Mouse (Mus musculus): ENCODE results near the gene Mmp19.
"Not testable (repeated sequence)": the region's sequence is repeated elsewhere in the genome, so short reads cannot be mapped to it uniquely, and the experiment has no call there.

Gene Mmp19

GRCm38 (mm10) chr10:128807018-128807417 is 16.3 kb downstream of the Mmp19 start:
- Histone ChIP-seq H3K27me3 (ENCODE audit: control insufficient read depth, insufficient read depth, low read length, poor library complexity, severe bottlenecking) (no peaks in the 10 kb centered on the region), H3K36me3 (ENCODE audit: control insufficient read depth, insufficient read depth, low read length, poor library complexity, severe bottlenecking) (peaks cover 5% of the 10 kb centered on the region; the same call in 1 of the 2 replicates)
- no peak for DNase-seq (ENCODE audit: low read depth, low spot score)

- peaks cover 10% of the 10 kb centered on the region for H3K36me3 ChIP-seq (ENCODE audit: control insufficient read depth, insufficient read depth, low read length, poor library complexity, severe bottlenecking)
- DNase-seq (ENCODE audit: low read depth, low spot score) = no peak
- H3K27me3 ChIP-seq (ENCODE audit: control insufficient read depth, insufficient read depth, low read length, poor library complexity, severe bottlenecking) = no peaks in the 10 kb centered on the region
These were observed 26.3 kb downstream of the Mmp19 start, which contains the start of gene Sarnp for GRCm38 (mm10) chr10:128817033-128817432. Sarnp (plus strand) TSS chr10:128817333.

- DNase-seq (ENCODE audit: low read depth, low spot score) = no peak
- peaks cover 5% of the 10 kb centered on the region for H3K36me3 ChIP-seq (ENCODE audit: control insufficient read depth, insufficient read depth, low read length, poor library complexity, severe bottlenecking)
- H3K27me3 ChIP-seq (ENCODE audit: control insufficient read depth, insufficient read depth, low read length, poor library complexity, severe bottlenecking) = no peaks in the 10 kb centered on the region
These were observed 29.5 kb downstream of the Mmp19 start for GRCm38 (mm10) chr10:128820217-128820616.

DNA sequence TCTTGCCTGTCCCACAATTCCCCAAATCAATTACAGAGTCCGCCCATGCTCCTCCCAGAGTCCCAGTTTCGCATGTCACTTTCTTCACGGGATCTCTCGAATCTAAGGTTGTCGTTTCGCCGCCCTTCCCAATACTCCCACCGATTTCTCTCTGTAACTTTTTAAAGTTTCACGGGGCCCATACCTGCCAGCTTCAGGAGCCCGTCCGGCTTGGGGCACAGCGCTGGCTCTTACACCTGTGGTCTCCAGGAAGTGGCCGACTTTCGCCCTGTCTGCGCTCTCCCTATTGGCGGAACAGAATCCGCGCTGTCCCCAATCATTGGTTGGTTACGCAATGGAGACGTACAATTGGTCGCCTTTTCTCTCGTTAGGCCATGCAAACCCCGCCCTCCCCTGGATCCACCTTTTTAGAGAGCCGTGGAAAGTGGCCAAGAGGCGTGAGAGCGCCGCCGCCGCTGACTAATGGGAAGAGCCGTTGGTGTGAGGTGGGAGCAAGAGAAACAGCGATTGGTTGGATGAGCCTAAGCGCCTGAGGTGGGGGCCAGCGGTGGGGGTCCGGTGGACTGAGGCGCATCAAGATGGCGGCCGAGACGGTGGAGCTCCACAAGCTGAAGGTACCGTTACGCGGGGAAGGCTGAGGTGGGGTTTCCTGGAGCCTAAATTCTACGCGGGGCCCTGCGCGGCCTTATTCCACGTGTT is 30.8 kb downstream of the Mmp19 start, which contains the start of gene Ormdl2:
Gene Ormdl2, minus strand, starts transcription at position 288 of the 699 bp plus-strand sequence.
- Histone ChIP-seq H3K27me3 (ENCODE audit: control insufficient read depth, insufficient read depth, low read length, poor library complexity, severe bottlenecking) (no peaks in the 10 kb centered on the region), H3K36me3 (ENCODE audit: control insufficient read depth, insufficient read depth, low read length, poor library complexity, severe bottlenecking) (peaks cover 4% of the 10 kb centered on the region)
- peak; percentile 99 for DNase-seq (ENCODE audit: low read depth, low spot score)

DNA sequence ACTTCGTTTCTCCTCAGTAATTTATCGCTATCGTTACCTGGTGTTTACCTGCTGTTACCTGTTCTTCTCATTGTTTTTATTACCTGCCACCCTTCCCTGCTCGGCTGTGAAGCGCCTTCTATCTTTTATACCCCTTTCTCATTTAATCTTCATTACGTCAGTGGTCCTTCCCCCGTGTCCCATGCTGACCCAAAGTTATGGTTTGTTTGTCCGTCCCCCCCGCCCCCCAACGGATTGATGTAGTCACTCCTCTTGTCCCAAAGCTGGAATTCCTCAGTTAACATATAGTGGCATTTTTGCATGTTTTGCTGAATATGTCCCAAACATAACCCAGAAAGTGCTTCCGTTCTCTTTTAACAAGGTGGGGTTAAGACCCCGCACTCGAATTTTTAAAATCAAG is 31.4 kb downstream of the Mmp19 start:
- H3K27me3 ChIP-seq (ENCODE audit: control insufficient read depth, insufficient read depth, low read length, poor library complexity, severe bottlenecking) = no peaks in the 10 kb centered on the region
- no peak for DNase-seq (ENCODE audit: low read depth, low spot score)
- no peaks in the 10 kb centered on the region; the same call in none of the 2 replicates for H3K36me3 ChIP-seq (ENCODE audit: control insufficient read depth, insufficient read depth, low read length, poor library complexity, severe bottlenecking)

GRCm38 (mm10) chr10:128823087-128823486 is 32.4 kb downstream of the Mmp19 start:
- H3K27me3 ChIP-seq (ENCODE audit: control insufficient read depth, insufficient read depth, low read length, poor library complexity, severe bottlenecking); DNase-seq (ENCODE audit: low read depth, low spot score); H3K36me3 ChIP-seq (ENCODE audit: control insufficient read depth, insufficient read depth, low read length, poor library complexity, severe bottlenecking): not testable (repeated sequence)

GRCm38 (mm10) chr10:128823821-128824220 is 33.1 kb downstream of the Mmp19 start:
- H3K27me3 ChIP-seq (ENCODE audit: control insufficient read depth, insufficient read depth, low read length, poor library complexity, severe bottlenecking) = no peaks in the 10 kb centered on the region
- H3K36me3 ChIP-seq (ENCODE audit: control insufficient read depth, insufficient read depth, low read length, poor library complexity, severe bottlenecking) = no peaks in the 10 kb centered on the region; the same call in none of the 2 replicates
- peak; percentile 17 for DNase-seq (ENCODE audit: low read depth, low spot score)

DNA sequence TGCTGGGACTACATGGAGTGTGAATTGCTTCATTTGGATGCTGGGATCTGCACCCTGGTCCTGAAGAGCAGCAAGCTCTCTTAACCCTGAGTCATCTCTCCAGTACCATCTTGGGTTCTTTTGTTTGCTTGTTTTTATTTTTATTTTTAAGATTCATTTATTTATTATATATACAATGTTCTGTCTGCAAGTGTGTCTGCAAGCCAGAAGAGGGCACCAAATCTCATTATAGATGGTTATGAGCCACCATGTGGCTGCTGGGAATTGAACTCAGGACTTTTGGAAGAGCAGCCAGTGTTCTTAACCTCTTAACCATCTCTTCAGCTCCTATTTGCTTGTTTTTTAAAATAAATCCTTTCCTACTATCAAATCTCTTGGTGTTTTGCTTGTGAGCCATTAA is 46.7 kb downstream of the Mmp19 start:
- Histone ChIP-seq H3K27me3 (ENCODE audit: control insufficient read depth, insufficient read depth, low read length, poor library complexity, severe bottlenecking) (no peaks in the 10 kb centered on the region), H3K36me3 (ENCODE audit: control insufficient read depth, insufficient read depth, low read length, poor library complexity, severe bottlenecking) (peaks cover 17% of the 10 kb centered on the region)
- DNase-seq (ENCODE audit: low read depth, low spot score) = no peak

GRCm38 (mm10) chr10:128839434-128839833 is 48.7 kb downstream of the Mmp19 start:
- peaks cover 19% of the 10 kb centered on the region for H3K36me3 ChIP-seq (ENCODE audit: control insufficient read depth, insufficient read depth, low read length, poor library complexity, severe bottlenecking)
- no peak for DNase-seq (ENCODE audit: low read depth, low spot score)
- H3K27me3 ChIP-seq (ENCODE audit: control insufficient read depth, insufficient read depth, low read length, poor library complexity, severe bottlenecking) = no peaks in the 10 kb centered on the region

- DNase-seq (ENCODE audit: low read depth, low spot score) = no peak
- Histone ChIP-seq H3K36me3 (ENCODE audit: control insufficient read depth, insufficient read depth, low read length, poor library complexity, severe bottlenecking) (peaks cover 17% of the 10 kb centered on the region), H3K27me3 (ENCODE audit: control insufficient read depth, insufficient read depth, low read length, poor library complexity, severe bottlenecking) (no peaks in the 10 kb centered on the region)
These were observed 49.9 kb downstream of the Mmp19 start for GRCm38 (mm10) chr10:128840612-128841011.

- no peak for DNase-seq (ENCODE audit: low read depth, low spot score)
- Histone ChIP-seq H3K27me3 (ENCODE audit: control insufficient read depth, insufficient read depth, low read length, poor library complexity, severe bottlenecking) (no peaks in the 10 kb centered on the region), H3K36me3 (ENCODE audit: control insufficient read depth, insufficient read depth, low read length, poor library complexity, severe bottlenecking) (peaks cover 14% of the 10 kb centered on the region)
These were observed 52.5 kb downstream of the Mmp19 start for GRCm38 (mm10) chr10:128843260-128843659.

GRCm38 (mm10) chr10:128845516-128845915 is 54.8 kb downstream of the Mmp19 start:
- Histone ChIP-seq H3K27me3 (ENCODE audit: control insufficient read depth, insufficient read depth, low read length, poor library complexity, severe bottlenecking) (no peaks in the 10 kb centered on the region), H3K36me3 (ENCODE audit: control insufficient read depth, insufficient read depth, low read length, poor library complexity, severe bottlenecking) (peaks cover 10% of the 10 kb centered on the region)
- peak; percentile 66 for DNase-seq (ENCODE audit: low read depth, low spot score)

DNA sequence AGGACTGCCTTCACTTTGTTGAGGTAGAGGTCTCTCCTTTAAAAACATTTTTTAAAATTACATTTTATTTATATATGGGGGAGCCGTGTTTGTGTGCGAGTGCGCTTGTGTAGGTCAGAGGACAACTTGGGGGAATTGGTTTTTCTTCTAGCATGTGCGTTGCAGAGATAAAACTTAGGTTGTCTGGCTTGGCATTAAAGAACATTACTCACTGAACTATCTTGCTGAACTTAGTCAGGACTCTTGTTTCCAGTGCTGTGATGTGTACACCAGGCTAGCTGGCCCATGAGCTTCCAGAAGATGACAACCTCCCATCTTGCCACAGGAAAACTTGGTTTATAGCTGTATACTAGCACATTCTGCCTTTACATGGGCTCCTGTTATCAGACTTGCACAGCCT is 56.0 kb downstream of the Mmp19 start:
- Histone ChIP-seq H3K36me3 (ENCODE audit: control insufficient read depth, insufficient read depth, low read length, poor library complexity, severe bottlenecking) (peaks cover 14% of the 10 kb centered on the region), H3K27me3 (ENCODE audit: control insufficient read depth, insufficient read depth, low read length, poor library complexity, severe bottlenecking) (no peaks in the 10 kb centered on the region)
- no peak for DNase-seq (ENCODE audit: low read depth, low spot score)

DNA sequence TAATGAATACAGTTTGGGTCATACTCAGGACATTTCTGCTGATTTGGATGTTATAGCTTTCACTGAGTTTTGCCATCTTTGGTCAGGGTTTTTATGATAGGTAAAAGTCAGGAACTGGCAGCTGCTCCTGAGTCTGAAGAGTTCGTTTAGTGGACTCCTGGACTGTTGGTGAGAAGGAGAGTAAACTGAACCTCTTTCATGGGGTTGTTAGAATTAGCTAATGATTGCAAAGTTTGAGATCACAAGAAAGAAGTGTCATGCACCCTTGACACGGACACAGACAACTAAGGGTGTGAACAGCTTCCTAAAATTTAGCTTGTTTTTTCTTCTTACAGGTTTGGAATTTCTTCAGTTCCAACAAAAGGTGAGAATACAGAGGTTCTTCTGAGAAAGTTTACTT is 57.7 kb downstream of the Mmp19 start:
- no peaks in the 10 kb centered on the region for H3K27me3 ChIP-seq (ENCODE audit: control insufficient read depth, insufficient read depth, low read length, poor library complexity, severe bottlenecking)
- H3K36me3 ChIP-seq (ENCODE audit: control insufficient read depth, insufficient read depth, low read length, poor library complexity, severe bottlenecking) = peaks cover 9% of the 10 kb centered on the region
- DNase-seq (ENCODE audit: low read depth, low spot score) = no peak

- DNase-seq (ENCODE audit: low read depth, low spot score) = no peak
- H3K27me3 ChIP-seq (ENCODE audit: control insufficient read depth, insufficient read depth, low read length, poor library complexity, severe bottlenecking) = no peaks in the 10 kb centered on the region
- H3K36me3 ChIP-seq (ENCODE audit: control insufficient read depth, insufficient read depth, low read length, poor library complexity, severe bottlenecking) = peaks cover 11% of the 10 kb centered on the region
These were observed 59.6 kb downstream of the Mmp19 start for GRCm38 (mm10) chr10:128850339-128850738.
